Mouse (Mus musculus): ENCODE results near the gene BC017158. TPM values are rescaled to one million over a fixed set of nuclear protein-coding genes. Genes with fewer than 3 reads are reported as not detected.
"Not testable (repeated sequence)": the region's sequence is repeated elsewhere in the genome, so short reads cannot be mapped to it uniquely, and the experiment has no call there.

The BC017158 gene
- polyA plus RNA-seq (2014; fragmentation: Nextera tagmentation; extraction: Ambion mirVana) = 26.9 and 32.1 TPM in 2 replicates

GRCm38 (mm10) chr7:128297617-128298480 is at the start of gene BC017158:
TSS of gene BC017158 (minus strand) at chr7:128298170.
- Histone ChIP-seq H3K27me3 (ENCODE audit: control insufficient read depth, insufficient read depth, low read length) (no peaks in the 10 kb centered on the region), H3K9ac (ENCODE audit: low read depth, low read length) (peak within 1 kb of the TSS; percentile 93), H3K4me3 (ENCODE audit: low read length) (peak within 1 kb of the TSS; percentile 91), H3K27ac (ENCODE audit: low read depth, low read length) (peak within 1 kb of the TSS; percentile 83), H3K4me1 (ENCODE audit: control insufficient read depth, insufficient read depth, low read length) (peaks cover 10% of the 10 kb centered on the region), H3K36me3 (ENCODE audit: control insufficient read depth, insufficient read depth, low read length) (peaks cover 6% of the 10 kb centered on the region), H3K4me2 (replicated peaks; ENCODE audit: low read depth, low read length) (peak within 1 kb of the TSS; percentile 88), H3K9me3 (ENCODE audit: control insufficient read depth, low read length) (no peaks in the 10 kb centered on the region)
- 2% methylated on average over 46 of the region's 47 CpGs for WGBS
- ATAC-seq (ENCODE audit: low FRiP score, low TSS enrichment) = peak; percentile 73

DNA sequence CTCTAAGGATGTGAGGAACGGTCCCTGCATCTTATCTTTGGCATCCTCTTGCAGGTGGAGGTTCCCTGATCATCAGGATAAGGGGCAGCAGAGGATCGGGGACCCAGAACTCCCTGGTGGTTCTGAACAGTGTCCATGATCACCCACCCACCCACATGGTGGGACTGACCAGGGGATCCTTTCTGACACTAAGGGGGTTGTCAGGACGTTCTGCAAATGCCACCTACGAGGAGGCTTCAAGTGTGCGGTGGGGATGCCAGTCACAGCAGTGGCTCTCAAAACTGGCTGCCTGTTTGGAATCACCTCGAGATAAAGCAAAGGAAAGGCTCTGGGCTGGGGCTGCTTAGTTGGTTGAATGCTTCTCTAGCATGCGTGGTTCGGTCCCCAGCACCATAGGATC is 49.0 kb upstream of the BC017158 start:
- Histone ChIP-seq H3K4me1 (ENCODE audit: control insufficient read depth, insufficient read depth, low read length) (peaks cover 11% of the 10 kb centered on the region; the same call in 1 of the 2 replicates), H3K9ac (ENCODE audit: low read depth, low read length) (no peak overlapping the region), H3K36me3 (ENCODE audit: control insufficient read depth, insufficient read depth, low read length) (no peaks in the 10 kb centered on the region), H3K4me3 (ENCODE audit: low read length) (no peak overlapping the region), H3K27me3 (ENCODE audit: control insufficient read depth, insufficient read depth, low read length) (no peaks in the 10 kb centered on the region), H3K27ac (ENCODE audit: low read depth, low read length) (no peak overlapping the region), H3K9me3 (ENCODE audit: control insufficient read depth, low read length) (no peaks in the 10 kb centered on the region; the same call in 1 of the 2 replicates), H3K4me2 (replicated peaks; ENCODE audit: low read depth, low read length) (no peak overlapping the region)
- 79% methylated on average over 8 of the region's 8 CpGs for WGBS
- no peak for ATAC-seq (ENCODE audit: low FRiP score, low TSS enrichment)

DNA sequence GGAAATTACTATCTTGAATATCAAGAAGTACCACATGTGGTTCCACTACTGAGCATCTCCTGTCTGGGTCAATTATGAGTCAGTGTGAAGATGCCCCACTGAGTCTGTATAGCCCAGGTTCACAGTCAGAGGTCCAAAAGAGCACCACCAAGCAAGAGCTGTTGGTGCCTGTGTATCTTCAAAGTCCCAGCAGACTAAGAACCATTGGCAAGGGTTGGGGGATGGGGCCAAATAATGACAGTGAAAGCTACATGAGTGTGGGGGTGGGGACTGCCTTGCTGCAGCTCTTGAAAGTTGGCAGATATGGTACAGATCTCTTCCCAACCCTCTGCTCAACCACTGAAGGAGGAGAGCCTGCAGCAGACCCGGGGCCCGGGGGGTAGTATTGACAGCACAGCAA is 48.6 kb upstream of the BC017158 start:
- H3K36me3 ChIP-seq (ENCODE audit: control insufficient read depth, insufficient read depth, low read length) = no peaks in the 10 kb centered on the region
- no peaks in the 10 kb centered on the region for H3K27me3 ChIP-seq (ENCODE audit: control insufficient read depth, insufficient read depth, low read length)
- no peak overlapping the region for H3K27ac ChIP-seq (ENCODE audit: low read depth, low read length)
- no peak overlapping the region for H3K9ac ChIP-seq (ENCODE audit: low read depth, low read length)
- peaks cover 11% of the 10 kb centered on the region; the same call in 1 of the 2 replicates for H3K4me1 ChIP-seq (ENCODE audit: control insufficient read depth, insufficient read depth, low read length)
- H3K4me2 ChIP-seq (replicated peaks; ENCODE audit: low read depth, low read length) = no peak overlapping the region
- 74% methylated on average over 2 of the region's 2 CpGs for WGBS
- no peaks in the 10 kb centered on the region; the same call in 1 of the 2 replicates for H3K9me3 ChIP-seq (ENCODE audit: control insufficient read depth, low read length)
- no peak for ATAC-seq (ENCODE audit: low FRiP score, low TSS enrichment)
- H3K4me3 ChIP-seq (ENCODE audit: low read length) = no peak overlapping the region

GRCm38 (mm10) chr7:128345691-128346090 is 47.7 kb upstream of the BC017158 start:
- Histone ChIP-seq H3K27ac (ENCODE audit: low read depth, low read length) (no peak overlapping the region), H3K36me3 (ENCODE audit: control insufficient read depth, insufficient read depth, low read length) (no peaks in the 10 kb centered on the region), H3K4me3 (ENCODE audit: low read length) (no peak overlapping the region), H3K27me3 (ENCODE audit: control insufficient read depth, insufficient read depth, low read length) (no peaks in the 10 kb centered on the region), H3K9me3 (ENCODE audit: control insufficient read depth, low read length) (no peaks in the 10 kb centered on the region; the same call in 1 of the 2 replicates), H3K4me2 (replicated peaks; ENCODE audit: low read depth, low read length) (no peak overlapping the region), H3K4me1 (ENCODE audit: control insufficient read depth, insufficient read depth, low read length) (peaks cover 8% of the 10 kb centered on the region; the same call in 1 of the 2 replicates), H3K9ac (ENCODE audit: low read depth, low read length) (no peak overlapping the region)
- no peak for ATAC-seq (ENCODE audit: low FRiP score, low TSS enrichment)
- WGBS = 82% methylated on average over 6 of the region's 6 CpGs

GRCm38 (mm10) chr7:128344928-128345653 is 47.1 kb upstream of the BC017158 start:
- Histone ChIP-seq H3K9ac (ENCODE audit: low read depth, low read length) (no peak overlapping the region), H3K27me3 (ENCODE audit: control insufficient read depth, insufficient read depth, low read length) (no peaks in the 10 kb centered on the region), H3K4me2 (replicated peaks; ENCODE audit: low read depth, low read length) (no peak overlapping the region), H3K4me1 (ENCODE audit: control insufficient read depth, insufficient read depth, low read length) (peaks cover 6% of the 10 kb centered on the region; the same call in 1 of the 2 replicates), H3K9me3 (ENCODE audit: control insufficient read depth, low read length) (no peaks in the 10 kb centered on the region; the same call in 1 of the 2 replicates), H3K4me3 (ENCODE audit: low read length) (no peak overlapping the region), H3K27ac (ENCODE audit: low read depth, low read length) (no peak overlapping the region), H3K36me3 (ENCODE audit: control insufficient read depth, insufficient read depth, low read length) (no peaks in the 10 kb centered on the region)
- peak; percentile 51; the same call in 1 of the 2 replicates for ATAC-seq (ENCODE audit: low FRiP score, low TSS enrichment)
- 68% methylated on average over 6 of the region's 6 CpGs for WGBS

DNA sequence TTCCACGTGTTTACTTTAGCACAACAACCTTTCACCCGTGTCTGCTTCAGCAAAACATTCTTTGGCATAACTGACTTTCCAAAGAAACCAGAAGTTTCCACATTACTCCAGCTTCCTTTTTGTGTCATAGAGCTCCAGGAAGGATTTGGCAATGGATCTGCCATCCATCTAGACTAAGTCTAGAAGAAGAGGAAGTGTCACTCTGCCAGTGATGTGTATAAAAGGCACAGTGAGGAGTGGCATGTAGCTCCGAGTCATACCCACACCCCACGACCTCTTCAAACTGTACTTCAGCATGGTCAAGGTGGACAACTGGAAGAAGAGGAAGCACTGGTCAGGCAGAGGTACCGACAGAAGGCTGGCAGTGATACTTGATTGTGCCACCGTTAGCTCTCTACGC is 46.5 kb upstream of the BC017158 start:
- H3K27me3 ChIP-seq (ENCODE audit: control insufficient read depth, insufficient read depth, low read length) = no peaks in the 10 kb centered on the region
- WGBS = 84% methylated on average over 7 of the region's 7 CpGs
- ATAC-seq (ENCODE audit: low FRiP score, low TSS enrichment) = no peak
- H3K4me2 ChIP-seq (replicated peaks; ENCODE audit: low read depth, low read length) = no peak overlapping the region
- no peak overlapping the region for H3K27ac ChIP-seq (ENCODE audit: low read depth, low read length)
- H3K36me3 ChIP-seq (ENCODE audit: control insufficient read depth, insufficient read depth, low read length) = no peaks in the 10 kb centered on the region
- H3K4me1 ChIP-seq (ENCODE audit: control insufficient read depth, insufficient read depth, low read length) = peaks cover 6% of the 10 kb centered on the region; the same call in 1 of the 2 replicates
- H3K9ac ChIP-seq (ENCODE audit: low read depth, low read length) = no peak overlapping the region
- no peak overlapping the region for H3K4me3 ChIP-seq (ENCODE audit: low read length)
- no peaks in the 10 kb centered on the region; the same call in 1 of the 2 replicates for H3K9me3 ChIP-seq (ENCODE audit: control insufficient read depth, low read length)

DNA sequence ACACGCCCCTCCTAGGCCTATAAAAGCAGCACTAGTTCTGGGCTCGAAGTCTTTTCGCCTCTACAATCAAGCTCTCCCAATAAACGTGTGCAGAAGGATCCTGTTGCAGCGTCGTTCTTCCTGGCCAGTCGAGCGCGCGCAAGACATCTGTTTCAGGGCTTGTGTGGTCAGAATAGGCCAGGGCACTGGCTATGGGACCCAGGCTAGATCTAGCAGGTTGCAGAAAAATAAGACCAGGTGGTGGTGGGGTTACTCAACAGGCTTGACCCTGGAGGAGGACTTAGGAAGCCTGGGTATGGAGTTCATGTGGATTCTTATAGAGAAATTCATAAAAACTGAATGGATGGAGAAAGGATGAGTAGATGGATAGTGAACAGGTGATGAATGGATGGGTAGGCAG is 44.7 kb upstream of the BC017158 start:
- H3K36me3 ChIP-seq (ENCODE audit: control insufficient read depth, insufficient read depth, low read length); ATAC-seq (ENCODE audit: low FRiP score, low TSS enrichment); H3K9ac ChIP-seq (ENCODE audit: low read depth, low read length); H3K9me3 ChIP-seq (ENCODE audit: control insufficient read depth, low read length); H3K27ac ChIP-seq (ENCODE audit: low read depth, low read length); H3K4me3 ChIP-seq (ENCODE audit: low read length); H3K4me1 ChIP-seq (ENCODE audit: control insufficient read depth, insufficient read depth, low read length); H3K4me2 ChIP-seq (replicated peaks; ENCODE audit: low read depth, low read length); H3K27me3 ChIP-seq (ENCODE audit: control insufficient read depth, insufficient read depth, low read length): not testable (repeated sequence)
- WGBS = 81% methylated on average over 7 of the region's 10 CpGs

GRCm38 (mm10) chr7:128340321-128340720 is 42.4 kb upstream of the BC017158 start:
- H3K27ac ChIP-seq (ENCODE audit: low read depth, low read length); ATAC-seq (ENCODE audit: low FRiP score, low TSS enrichment); H3K4me3 ChIP-seq (ENCODE audit: low read length); H3K27me3 ChIP-seq (ENCODE audit: control insufficient read depth, insufficient read depth, low read length); H3K4me2 ChIP-seq (replicated peaks; ENCODE audit: low read depth, low read length); H3K9me3 ChIP-seq (ENCODE audit: control insufficient read depth, low read length); H3K9ac ChIP-seq (ENCODE audit: low read depth, low read length); H3K4me1 ChIP-seq (ENCODE audit: control insufficient read depth, insufficient read depth, low read length); H3K36me3 ChIP-seq (ENCODE audit: control insufficient read depth, insufficient read depth, low read length): not testable (repeated sequence)
- WGBS = 61% methylated on average over 7 of the region's 9 CpGs
